Mouse (Mus musculus) mouse embryonic stem cell (cell line): Measurements from ENCODE around the gene Ccdc182.

Source experiments
- in situ Hi-C, 2 experiments: fragments of 300-500 bp; cut with MboI; formaldehyde crosslinking; loops; 1 replicate in 1 of 2; 3 replicates in 1 of 2; pipeline ENCODE4 v1.14.3; 2019 to 2020; ENCODE audit warnings: low sequenced_read_pairs in 2 of 2, low pct_unique_long_range_greater_than_20kb in 1 of 2, mixed read lengths in 1 of 2; ENCODE audit not compliant: unreplicated experiment in 1 of 2

The Ccdc182 gene

GRCm38 (mm10) chr11:88309059-88309700 lies 15.3 kb downstream of the Ccdc182 start:
- in situ Hi-C loops: no loop called here

- in situ Hi-C loops: no loop called here
Measured at GRCm38 (mm10) chr11:88310773-88311172, 16.9 kb downstream of the Ccdc182 start.

- in situ Hi-C loops: no loop called here
Measured at GRCm38 (mm10) chr11:88311606-88312005, 17.7 kb downstream of the Ccdc182 start.

GRCm38 (mm10) chr11:88313512-88313911 lies 19.7 kb downstream of the Ccdc182 start:
- in situ Hi-C loops: no loop called here

GRCm38 (mm10) chr11:88314471-88314870 lies 20.6 kb downstream of the Ccdc182 start:
- in situ Hi-C loops: no loop called here

- in situ Hi-C loops: no loop called here
Measured at GRCm38 (mm10) chr11:88315393-88315792, 21.5 kb downstream of the Ccdc182 start.

- in situ Hi-C loops: no loop called here
Measured at GRCm38 (mm10) chr11:88318850-88319249, 25.0 kb downstream of the Ccdc182 start.

- in situ Hi-C loops: no loop called here
Measured at GRCm38 (mm10) chr11:88327016-88327415, 33.2 kb downstream of the Ccdc182 start.

- in situ Hi-C loops: no loop called here
Measured at GRCm38 (mm10) chr11:88328813-88329595, 35.1 kb downstream of the Ccdc182 start.

GRCm38 (mm10) chr11:88330799-88331198 lies 36.9 kb downstream of the Ccdc182 start:
- in situ Hi-C loops: no loop called here

- in situ Hi-C loops: no loop called here
Measured at GRCm38 (mm10) chr11:88331722-88332121, 37.9 kb downstream of the Ccdc182 start.

GRCm38 (mm10) chr11:88332309-88332934 lies 38.6 kb downstream of the Ccdc182 start:
- in situ Hi-C loops: no loop called here

GRCm38 (mm10) chr11:88334893-88335292 lies 41.0 kb downstream of the Ccdc182 start:
- in situ Hi-C loops: no loop called here

GRCm38 (mm10) chr11:88337926-88338325 lies 44.1 kb downstream of the Ccdc182 start:
- in situ Hi-C loops: no loop called here
